Mouse (Mus musculus) myocyte (in vitro differentiated cells): ENCODE data around the gene Ogdh.
A peak's percentile ranks its signal among the peaks of the same experiment; 100 is the strongest.

Experiments
- MYOG ChIP-seq, 3 experiments: IDR thresholded peaks; one replicate each; pipeline ENCODE4 v1.6.1; 2011; ENCODE audit warnings: control low read depth in 2 of 3, low read depth in 2 of 3, mild to moderate bottlenecking in 2 of 3; ENCODE audit not compliant: insufficient read length in 2 of 3, control insufficient read depth in 1 of 3, insufficient read depth in 1 of 3
- POLR2A ChIP-seq: IDR thresholded peaks from one replicate; pipeline ENCODE4 v1.6.1; 2011; ENCODE audit warnings: low read depth, mild to moderate bottlenecking, control low read depth, moderate library complexity; ENCODE audit not compliant: insufficient read length
- POLR2AphosphoS2 ChIP-seq: IDR thresholded peaks from one replicate; pipeline ENCODE4 v1.6.1; 2011; ENCODE audit warnings: low read depth, control low read depth; ENCODE audit not compliant: insufficient read length
- REST ChIP-seq: IDR thresholded peaks from one replicate; pipeline ENCODE4 v1.6.1; 2011; ENCODE audit warnings: mild to moderate bottlenecking, control low read depth, moderate library complexity; ENCODE audit not compliant: insufficient read depth, insufficient read length

DNA sequence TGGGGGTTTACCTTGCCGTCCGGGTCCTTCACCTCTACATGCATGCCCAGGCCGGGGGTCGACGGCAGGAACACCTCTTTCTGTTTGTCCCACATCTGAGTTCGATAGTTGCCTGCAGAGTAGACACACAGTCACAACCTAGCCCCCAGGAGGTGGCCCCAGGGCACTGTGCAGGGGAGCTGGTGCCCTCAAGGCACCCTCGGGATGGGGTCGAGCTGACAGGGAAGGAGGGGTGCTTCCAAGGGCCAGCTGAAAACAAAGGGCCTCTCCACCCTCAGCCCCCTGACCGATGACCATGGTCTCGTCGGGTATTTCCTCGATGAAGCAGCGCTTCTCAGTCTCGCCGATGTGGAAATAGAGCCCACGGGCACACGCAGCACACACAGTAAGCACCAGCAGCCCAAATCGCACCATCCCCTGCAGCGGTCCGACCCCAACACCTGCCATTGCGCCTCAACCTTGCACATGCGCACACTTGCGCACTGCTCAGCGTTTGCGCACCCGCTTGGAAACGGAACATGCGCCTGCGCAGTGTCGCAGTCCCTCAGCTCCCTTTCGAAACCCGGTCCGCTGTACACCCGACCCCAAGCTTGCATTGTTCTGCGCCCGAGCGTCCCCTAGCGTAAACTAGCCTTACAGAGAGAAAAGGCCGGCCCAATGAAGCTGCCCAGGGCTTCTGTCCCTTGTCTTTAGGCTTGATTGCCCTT is 16.9 kb upstream of the Ogdh start, which contains the start of gene Tmed4:
- TF ChIP-seq MYOG (IDR thresholded peaks at IDR 0.05; ENCODE audit: control insufficient read depth in 1 of 3, insufficient read depth in 1 of 3, insufficient read length in 2 of 3, low read depth in 2 of 3) (peak in 2 of 3 experiments; percentile 88 to 95), POLR2A (peak; percentile 100), POLR2AphosphoS2 (peak; percentile 100), REST (peak; percentile 48)
